Comparison of ENCODE assay signal across 28 mouse cellular contexts in genomic region chr14:76463414-76464098, GRCm38 (mm10). TPM values are rescaled to one million over a fixed set of nuclear protein-coding genes. Genes with fewer than 3 reads are reported as not detected.
A peak's percentile ranks its signal among the peaks of the same experiment; 100 is the strongest.
DNase-seq lines count a peak whose midpoint lies in the region; ATAC-seq and TF ChIP-seq lines count a peak whose summit lies in the region.
"Had no signal": no experiment of that assay in that cellular context is flagged by ENCODE, and none has a peak within 500 bp of the region (broad histone marks: within the 10 kb centered on the region; RNA-seq: fewer than 3 reads in every experiment).

No protein-coding gene starts in this region.

- ATAC-seq in embryonic facial prominence, embryonic 14.5 days (ENCODE audit: low read depth) = no peak
- peak; percentile 58 for ATAC-seq in lung, embryonic 14.5 days (ENCODE audit: insufficient read depth)
- no peak for ATAC-seq in intestine, embryonic 15.5 days
- no peak for ATAC-seq in liver, embryonic 11.5 days (replicated peaks; ENCODE audit: low FRiP score)
- ATAC-seq: hindbrain, embryonic 16.5 days; liver, embryonic 12.5 days; liver, postnatal 0 days; midbrain, embryonic 15.5 days had no signal

- H3K36me3 ChIP-seq in embryonic facial prominence, embryonic 14.5 days (ENCODE audit: control insufficient read depth, insufficient read depth, low read length) = 0 out of 2 replicates have a peak, but pooled peaks cover 4% of the 10 kb centered on the region
- H3K36me3 ChIP-seq in embryonic facial prominence, embryonic 10.5 days (replicated peaks) = peaks cover 17% of the 10 kb centered on the region
- H3K36me3 ChIP-seq in lung, embryonic 14.5 days (ENCODE audit: insufficient read depth) = no peaks in the 10 kb centered on the region
- no peaks in the 10 kb centered on the region for H3K36me3 ChIP-seq in intestine, embryonic 15.5 days
- no peaks in the 10 kb centered on the region for H3K36me3 ChIP-seq in liver, embryonic 11.5 days (ENCODE audit: control insufficient read depth, insufficient read depth, low read length)
- H3K36me3 ChIP-seq: embryonic facial prominence, embryonic 13.5 days; heart, embryonic 15.5 days; liver, embryonic 12.5 days; midbrain, embryonic 15.5 days; neural tube, embryonic 15.5 days had no signal

- H3K27me3 ChIP-seq in embryonic facial prominence, embryonic 14.5 days (replicated peaks; ENCODE audit: control insufficient read depth, insufficient read depth, low read length) = no peaks in the 10 kb centered on the region
- no peaks in the 10 kb centered on the region for H3K27me3 ChIP-seq in embryonic facial prominence, embryonic 10.5 days (replicated peaks; ENCODE audit: low read depth, poor library complexity, severe bottlenecking)
- H3K27me3 ChIP-seq in lung, embryonic 14.5 days (ENCODE audit: insufficient read depth, low read length) = no peaks in the 10 kb centered on the region
- no peaks in the 10 kb centered on the region for H3K27me3 ChIP-seq in intestine, embryonic 15.5 days (replicated peaks)
- no peaks in the 10 kb centered on the region for H3K27me3 ChIP-seq in liver, embryonic 11.5 days (replicated peaks; ENCODE audit: control insufficient read depth, insufficient read depth, low read length)
- H3K27me3 ChIP-seq: CH12.LX; embryonic facial prominence, embryonic 13.5 days; heart, embryonic 15.5 days; limb, embryonic 12.5 days; midbrain, embryonic 15.5 days; neural tube, embryonic 15.5 days had no signal

- H3K4me2 ChIP-seq in embryonic facial prominence, embryonic 14.5 days (ENCODE audit: low read depth, low read length) = no peak overlapping the region
- no peak overlapping the region for H3K4me2 ChIP-seq in lung, embryonic 14.5 days
- H3K4me2 ChIP-seq in intestine, embryonic 15.5 days (replicated peaks) = no peak overlapping the region
- no peak overlapping the region for H3K4me2 ChIP-seq in liver, embryonic 11.5 days
- H3K4me2 ChIP-seq: embryonic facial prominence, embryonic 13.5 days; heart, embryonic 15.5 days; limb, embryonic 12.5 days; liver, embryonic 12.5 days; midbrain, embryonic 15.5 days; neural tube, embryonic 15.5 days had no signal

- H3K9me3 ChIP-seq in embryonic facial prominence, embryonic 14.5 days (ENCODE audit: control insufficient read depth, low read length) = no peaks in the 10 kb centered on the region
- H3K9me3 ChIP-seq in embryonic facial prominence, embryonic 10.5 days = no peaks in the 10 kb centered on the region
- no peaks in the 10 kb centered on the region for H3K9me3 ChIP-seq in lung, embryonic 14.5 days (ENCODE audit: low read depth, low read length)
- no peaks in the 10 kb centered on the region for H3K9me3 ChIP-seq in intestine, embryonic 15.5 days
- no peaks in the 10 kb centered on the region for H3K9me3 ChIP-seq in liver, embryonic 11.5 days (ENCODE audit: control insufficient read depth, low read length)
- H3K9me3 ChIP-seq: embryonic facial prominence, embryonic 13.5 days; heart, embryonic 10.5 days; heart, embryonic 15.5 days; limb, embryonic 12.5 days; liver, embryonic 12.5 days; midbrain, embryonic 15.5 days; neural tube, embryonic 15.5 days had no signal

- no peak overlapping the region for H3K4me3 ChIP-seq in embryonic facial prominence, embryonic 14.5 days (ENCODE audit: low read depth, low read length)
- no peak overlapping the region for H3K4me3 ChIP-seq in embryonic facial prominence, embryonic 10.5 days
- no peak overlapping the region for H3K4me3 ChIP-seq in lung, embryonic 14.5 days (ENCODE audit: low read depth, low read length)
- H3K4me3 ChIP-seq in intestine, embryonic 15.5 days (replicated peaks) = no peak overlapping the region
- H3K4me3 ChIP-seq in liver, embryonic 11.5 days (ENCODE audit: low read depth, low read length) = no peak overlapping the region
- H3K4me3 ChIP-seq: embryonic facial prominence, embryonic 13.5 days; heart, embryonic 10.5 days; heart, embryonic 15.5 days; limb, embryonic 12.5 days; liver, embryonic 12.5 days; midbrain, embryonic 15.5 days; neural tube, embryonic 15.5 days had no signal

- H3K9ac ChIP-seq in embryonic facial prominence, embryonic 14.5 days (ENCODE audit: low read depth, low read length) = no peak overlapping the region
- H3K9ac ChIP-seq in lung, embryonic 14.5 days = no peak overlapping the region
- H3K9ac ChIP-seq in intestine, embryonic 15.5 days = no peak overlapping the region
- H3K9ac ChIP-seq in liver, embryonic 11.5 days (ENCODE audit: low read depth, low read length) = no peak overlapping the region
- H3K9ac ChIP-seq: embryonic facial prominence, embryonic 13.5 days; heart, embryonic 15.5 days; limb, embryonic 12.5 days; liver, embryonic 12.5 days; liver, postnatal 0 days; midbrain, embryonic 15.5 days; neural tube, embryonic 15.5 days had no signal

- 80% methylated on average over 4 of the region's 4 CpGs for WGBS in embryonic facial prominence, embryonic 14.5 days
- WGBS in embryonic facial prominence, embryonic 10.5 days = 88% methylated on average over 4 of the region's 4 CpGs
- 59% methylated on average over 4 of the region's 4 CpGs for WGBS in lung, embryonic 14.5 days
- WGBS in intestine, embryonic 15.5 days = 82% methylated on average over 4 of the region's 4 CpGs
- 79% methylated on average over 4 of the region's 4 CpGs for WGBS in liver, embryonic 11.5 days

- peak overlapping the region; percentile 29; the same call in 1 of the 2 replicates for H3K27ac ChIP-seq in embryonic facial prominence, embryonic 14.5 days (replicated peaks; ENCODE audit: low read depth, low read length)
- no peak overlapping the region for H3K27ac ChIP-seq in embryonic facial prominence, embryonic 10.5 days (replicated peaks)
- H3K27ac ChIP-seq in lung, embryonic 14.5 days (ENCODE audit: low read depth) = peak overlapping the region; percentile 89
- peak overlapping the region; percentile 38; the same call in 1 of the 2 replicates for H3K27ac ChIP-seq in intestine, embryonic 15.5 days
- no peak overlapping the region for H3K27ac ChIP-seq in liver, embryonic 11.5 days (ENCODE audit: low read depth, low read length)
- H3K27ac ChIP-seq: embryonic facial prominence, embryonic 13.5 days; heart, embryonic 10.5 days; heart, embryonic 15.5 days; limb, embryonic 12.5 days; liver, embryonic 12.5 days; midbrain, embryonic 15.5 days; neural tube, embryonic 15.5 days had no signal

- DNase-seq in embryonic facial prominence, embryonic 14.5 days (ENCODE audit: low spot score) = peak; percentile 50
- DNase-seq in embryonic facial prominence, embryonic 10.5 days (ENCODE audit: low spot score) = no peak
- peak; percentile 84 for DNase-seq in lung, embryonic 14.5 days
- DNase-seq in lung, postnatal 10 days = no peak
- peak; percentile 62 for DNase-seq in NIH3T3 (ENCODE audit: low read depth)
- DNase-seq in liver, embryonic 11.5 days (ENCODE audit: low spot score) = no peak
- no peak for DNase-seq in adrenal gland, adult 2 months
- DNase-seq: adrenal gland, postnatal 14 days; cerebellum, adult 11-12 months; cerebellum, adult 9-11 months; embryo, embryonic 11 days; gastrocnemius, postnatal 25 days; heart, adult 11 months; kidney, adult 11 months; kidney, postnatal 14 days; liver, postnatal 0 days; right cerebral cortex, postnatal 25 days; thymus, postnatal 14 days had no signal

- TF ChIP-seq CTCF in lung, embryonic 14.5 days (IDR thresholded peaks at IDR 0.05; ENCODE audit: low read depth) = no peak

- peaks cover 18% of the 10 kb centered on the region for H3K4me1 ChIP-seq in embryonic facial prominence, embryonic 14.5 days (ENCODE audit: control insufficient read depth, insufficient read depth, low read length)
- H3K4me1 ChIP-seq in embryonic facial prominence, embryonic 10.5 days = peaks cover 27% of the 10 kb centered on the region
- peaks cover 50% of the 10 kb centered on the region for H3K4me1 ChIP-seq in lung, embryonic 14.5 days (ENCODE audit: insufficient read depth)
- H3K4me1 ChIP-seq in intestine, embryonic 15.5 days (replicated peaks) = peaks cover 2% of the 10 kb centered on the region; the same call in 1 of the 2 replicates
- H3K4me1 ChIP-seq in liver, embryonic 11.5 days (replicated peaks; ENCODE audit: control insufficient read depth, insufficient read depth, low read length) = no peaks in the 10 kb centered on the region

RNA-seq across cellular contexts. Expression of gene Tsc22d1, which starts 48.8 kb away (rescaled TPM):
- 499 and 556 TPM in 2 replicates for polyA plus RNA-seq in embryonic facial prominence, embryonic 14.5 days (2014; fragmentation: Nextera tagmentation; extraction: Ambion mirVana)
- polyA plus RNA-seq in embryonic facial prominence, embryonic 10.5 days (2016; fragmentation: Nextera tagmentation; extraction: Ambion mirVana) = 300 and 325 TPM in 2 replicates
- 645 and 660 TPM in 2 replicates for polyA plus RNA-seq in lung, embryonic 14.5 days (2014; fragmentation: Nextera tagmentation; extraction: Ambion mirVana)
- polyA plus RNA-seq in intestine, embryonic 15.5 days (2015; fragmentation: Nextera tagmentation; extraction: Ambion mirVana) = 386 and 396 TPM in 2 replicates
- 296 TPM in 2 replicates for polyA plus RNA-seq in liver, embryonic 11.5 days (2014; fragmentation: Nextera tagmentation; extraction: Ambion mirVana)
- 1,000 to 10,000 TPM in 1 of 2 experiments, 100 to 1,000 TPM in 1; 906 to 1,621 TPM for total RNA-seq in adrenal gland, adult 2 months (2021)
- 665 and 693 TPM in 2 replicates for polyA plus RNA-seq in adrenal gland, adult 2 months (2012; rRNA removed)

Comparison
In these comparisons a context has a peak if more than half of its experiments do, and no peak if none do; other contexts are left out.
1. DNase-seq: peak in embryonic facial prominence, embryonic 14.5 days (single experiment), lung, embryonic 14.5 days (single experiment) and NIH3T3 (single experiment); none in embryonic facial prominence, embryonic 10.5 days (single experiment), lung, postnatal 10 days (single experiment), liver, embryonic 11.5 days (single experiment) and adrenal gland, adult 2 months (single experiment).
2. H3K27ac ChIP-seq: peak in embryonic facial prominence, embryonic 14.5 days (single experiment), lung, embryonic 14.5 days (single experiment) and intestine, embryonic 15.5 days (single experiment); none in embryonic facial prominence, embryonic 10.5 days (single experiment) and liver, embryonic 11.5 days (single experiment).